Mouse (Mus musculus): Measurements from ENCODE around the gene Stra6.

GRCm38 (mm10) chr9:58196610-58197567 lies 133.3 kb downstream of the Stra6 start:
- TF ChIP-seq USF1 (IDR thresholded peaks at IDR 0.05; ENCODE audit: low read depth, low read length): no peak
- no peak for TF ChIP-seq SIN3A (IDR thresholded peaks at IDR 0.05; ENCODE audit: low read length)
- TF ChIP-seq CTCF (conservative IDR thresholded peaks at IDR 0.05 in 1 of 2, IDR thresholded peaks at IDR 0.05 in 1 of 2; ENCODE audit: low read depth in 2 of 2, low read length in 2 of 2): no peak

Data from CH12.LX (cell line).